Mouse (Mus musculus) hindbrain, embryonic 11.5 days (tissue): ENCODE measurements around the gene Cxcl3. TPM values are rescaled to one million over a fixed set of nuclear protein-coding genes. Genes with fewer than 3 reads are reported as not detected.
"Not testable (repeated sequence)": the region's sequence is repeated elsewhere in the genome, so short reads cannot be mapped to it uniquely, and the experiment has no call there.

ENCODE experiments used
- ATAC-seq: fragments of 200-750 bp; cut with Nextera tagmentation; 2 replicates; pipeline ENCODE4 v1.8.0; 2017; ENCODE audit warnings: mild to moderate bottlenecking, moderate TSS enrichment, moderate library complexity; ENCODE audit not compliant: low FRiP score
- DNase-seq: peaks from one replicate; pipeline ENCODE4 v3.0.0-alpha.2; 2015; ENCODE audit warnings: low spot score
- H3K27ac ChIP-seq: fragments of 300-500 bp; sonication (generic); 2 replicates; pipeline ENCODE4 v1.5.1; 2014; ENCODE audit warnings: mild to moderate bottlenecking, low read depth, low read length
- H3K27me3 ChIP-seq: fragments of 300-500 bp; sonication (generic); 2 replicates; pipeline ENCODE4 v1.6.1; 2014; ENCODE audit warnings: mild to moderate bottlenecking, low read length, moderate library complexity, mixed read lengths; ENCODE audit not compliant: control insufficient read depth, insufficient read depth
- H3K36me3 ChIP-seq: fragments of 300-500 bp; sonication (generic); 2 replicates; pipeline ENCODE4 v1.6.1; 2014; ENCODE audit warnings: mild to moderate bottlenecking, low read length, moderate library complexity, mixed read lengths; ENCODE audit not compliant: control insufficient read depth, insufficient read depth
- H3K4me1 ChIP-seq: fragments of 300-500 bp; sonication (generic); replicated peaks from 2 replicates; pipeline ENCODE4 v1.6.1; 2014; ENCODE audit warnings: low read length, mixed read lengths; ENCODE audit not compliant: control insufficient read depth, insufficient read depth
- H3K4me2 ChIP-seq: fragments of 300-500 bp; sonication (generic); replicated peaks from 2 replicates; pipeline ENCODE4 v1.6.1; 2014; ENCODE audit warnings: mild to moderate bottlenecking, low read depth, low read length
- H3K4me3 ChIP-seq: fragments of 300-500 bp; sonication (generic); 2 replicates; pipeline ENCODE4 v1.5.1; 2014; ENCODE audit warnings: low read depth, low read length
- H3K9ac ChIP-seq: fragments of 300-500 bp; sonication (generic); 2 replicates; pipeline ENCODE4 v1.6.1; 2014; ENCODE audit warnings: low read depth, low read length
- H3K9me3 ChIP-seq: fragments of 300-500 bp; sonication (generic); 2 replicates; pipeline ENCODE4 v1.6.1; 2016; ENCODE audit warnings: low read length; ENCODE audit not compliant: control insufficient read depth
- WGBS: fragments of 180-500 bp; shearing (Covaris S2); extraction: QIAGEN DNeasy Blood & Tissue Kit; methylation state at CpG from one replicate; pipeline ENCODE4 v1.1.7; 2014; 5-methylcytosine and 5-hydroxymethylcytosine counted together
- polyA plus RNA-seq: library from polyadenylated mRNA; unstranded; fragments of >200 nt; fragmentation: Nextera tagmentation; extraction: Ambion mirVana; gene quantifications from 2 replicates; pipeline ENCODE4 v1.2.1, GENCODE M21; 2014

Cxcl3 gene
- polyA plus RNA-seq, 1 experiment from 2014 or later: 0.17 TPM

GRCm38 (mm10) chr5:90783697-90784096, 2.2 kb upstream of the Cxcl3 start:
- DNase-seq (no peak), ATAC-seq (no peak)
- WGBS: 81% methylated on average over 3 of the region's 3 CpGs
- Histone ChIP-seq H3K36me3 (no peaks in the 10 kb centered on the region), H3K9ac (no peak overlapping the region), H3K4me3 (no peak overlapping the region), H3K9me3 (no peaks in the 10 kb centered on the region), H3K27me3 (no peaks in the 10 kb centered on the region), H3K4me2 (no peak overlapping the region), H3K27ac (no peak overlapping the region), H3K4me1 (no peaks in the 10 kb centered on the region)

GRCm38 (mm10) chr5:90788114-90788513, 2.2 kb downstream of the Cxcl3 start:
- ATAC-seq (no peak), DNase-seq (no peak)
- Histone ChIP-seq H3K4me2 (no peak overlapping the region), H3K9me3 (no peaks in the 10 kb centered on the region), H3K36me3 (no peaks in the 10 kb centered on the region), H3K4me1 (no peaks in the 10 kb centered on the region), H3K4me3 (no peak overlapping the region), H3K27ac (no peak overlapping the region), H3K9ac (no peak overlapping the region), H3K27me3 (no peaks in the 10 kb centered on the region)
- WGBS: 72% methylated on average over 4 of the region's 4 CpGs

GRCm38 (mm10) chr5:90789306-90790073, 3.6 kb downstream of the Cxcl3 start:
- Histone ChIP-seq H3K4me2 (no peak overlapping the region), H3K36me3 (no peaks in the 10 kb centered on the region), H3K9ac (no peak overlapping the region), H3K27me3 (no peaks in the 10 kb centered on the region), H3K9me3 (no peaks in the 10 kb centered on the region), H3K27ac (no peak overlapping the region), H3K4me3 (no peak overlapping the region), H3K4me1 (no peaks in the 10 kb centered on the region)
- ATAC-seq (no peak), DNase-seq (no peak)
- WGBS: 88% methylated on average over 11 of the region's 11 CpGs

DNA sequence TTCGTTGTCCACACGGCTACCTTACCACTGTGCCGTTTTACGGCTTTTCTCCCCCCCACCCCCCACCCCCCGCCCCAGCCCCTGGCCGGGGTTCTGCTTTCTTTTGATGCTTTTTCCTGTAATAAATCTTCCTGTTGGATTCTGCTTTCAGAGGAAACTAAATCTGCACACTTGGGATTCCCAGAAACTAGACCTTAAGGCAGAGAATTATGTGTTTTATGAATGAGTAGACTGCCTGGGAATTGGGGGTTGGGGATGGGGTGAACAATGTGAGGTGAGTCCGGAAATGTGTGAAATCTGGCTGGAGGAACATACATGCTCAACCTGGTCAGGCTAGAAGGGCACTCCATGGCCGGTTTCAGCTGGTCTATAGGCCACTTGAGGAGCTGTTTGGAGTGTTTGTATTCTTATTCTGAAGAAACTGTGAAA, 4.2 kb downstream of the Cxcl3 start:
- H3K4me1 ChIP-seq: no peaks in the 10 kb centered on the region
- H3K9me3 ChIP-seq: no peaks in the 10 kb centered on the region
- H3K36me3 ChIP-seq: no peaks in the 10 kb centered on the region
- no peak overlapping the region for H3K4me2 ChIP-seq
- no peaks in the 10 kb centered on the region for H3K27me3 ChIP-seq
- H3K4me3 ChIP-seq: no peak overlapping the region
- H3K27ac ChIP-seq: no peak overlapping the region
- ATAC-seq (no peak), DNase-seq (no peak)
- WGBS: 81% methylated on average over 8 of the region's 8 CpGs
- H3K9ac ChIP-seq: no peak overlapping the region

GRCm38 (mm10) chr5:90794195-90794625, 8.3 kb downstream of the Cxcl3 start, which contains the start of gene Cxcl15:
Gene Cxcl15, plus strand, starts transcription at chr5:90794534.
- Histone ChIP-seq H3K27ac (no peak within 1 kb of the TSS), H3K4me2 (no peak within 1 kb of the TSS), H3K36me3 (no peaks in the 10 kb centered on the region), H3K4me1 (no peaks in the 10 kb centered on the region), H3K27me3 (no peaks in the 10 kb centered on the region), H3K9ac (no peak within 1 kb of the TSS), H3K4me3 (no peak within 1 kb of the TSS), H3K9me3 (no peaks in the 10 kb centered on the region)
- ATAC-seq: no peak
- DNase-seq: no peak
- 76% methylated on average over 5 of the region's 5 CpGs for WGBS

- not testable (repeated sequence) for H3K4me3 ChIP-seq, H3K9ac ChIP-seq, H3K9me3 ChIP-seq, H3K4me2 ChIP-seq, DNase-seq, H3K4me1 ChIP-seq, H3K27ac ChIP-seq, H3K36me3 ChIP-seq, H3K27me3 ChIP-seq, ATAC-seq
- WGBS: 88% methylated on average over 2 of the region's 2 CpGs
Observed at GRCm38 (mm10) chr5:90795392-90795791, 9.5 kb downstream of the Cxcl3 start.

DNA sequence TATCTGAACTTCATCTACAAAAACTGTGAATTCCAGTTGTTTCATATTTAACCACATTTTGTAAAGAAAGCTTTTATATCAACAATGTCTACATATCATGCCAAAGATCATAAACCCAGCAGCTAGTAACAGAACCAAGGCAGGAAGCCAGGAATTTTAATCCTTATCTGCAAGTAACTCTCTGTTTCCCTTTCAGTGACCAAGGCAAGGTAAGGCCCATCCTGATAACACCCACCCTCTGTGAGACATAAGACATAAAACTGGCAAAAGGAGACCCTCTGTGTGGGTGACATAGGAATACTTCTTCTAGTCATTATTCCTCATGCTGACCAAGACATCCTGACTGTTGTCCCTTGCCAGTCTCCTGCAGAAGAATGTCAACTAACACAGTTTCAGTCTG, 18.7 kb downstream of the Cxcl3 start:
- no peaks in the 10 kb centered on the region for H3K4me1 ChIP-seq
- DNase-seq: no peak
- ATAC-seq: no peak
- no peaks in the 10 kb centered on the region for H3K27me3 ChIP-seq
- no peak overlapping the region for H3K4me3 ChIP-seq
- no peaks in the 10 kb centered on the region for H3K36me3 ChIP-seq
- no peak overlapping the region for H3K4me2 ChIP-seq
- H3K9ac ChIP-seq: no peak overlapping the region
- no peaks in the 10 kb centered on the region for H3K9me3 ChIP-seq
- no peak overlapping the region for H3K27ac ChIP-seq

DNA sequence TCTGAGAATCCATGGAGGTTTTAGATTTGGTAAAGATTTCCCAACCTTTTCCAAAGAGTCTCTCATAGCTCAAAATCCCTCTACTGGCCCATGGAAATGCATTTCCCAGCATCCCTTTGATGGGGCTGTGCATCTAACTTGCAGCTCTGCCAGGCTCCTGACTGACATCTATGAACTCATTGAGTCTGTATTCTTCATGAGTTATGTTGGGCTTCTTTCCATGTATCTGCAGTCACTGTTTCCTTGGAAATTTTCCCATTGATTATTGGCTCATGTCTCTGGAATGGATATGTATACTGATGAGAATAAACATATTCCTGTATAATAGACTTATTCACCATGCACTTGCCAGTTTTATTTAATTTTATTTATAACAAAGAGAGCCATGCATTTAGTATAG, 20.1 kb downstream of the Cxcl3 start:
- ATAC-seq (no peak), DNase-seq (no peak)
- no peak overlapping the region for H3K27ac ChIP-seq
- no peak overlapping the region for H3K4me2 ChIP-seq
- no peaks in the 10 kb centered on the region for H3K27me3 ChIP-seq
- no peak overlapping the region for H3K4me3 ChIP-seq
- no peaks in the 10 kb centered on the region for H3K9me3 ChIP-seq
- H3K36me3 ChIP-seq: no peaks in the 10 kb centered on the region
- no peaks in the 10 kb centered on the region for H3K4me1 ChIP-seq
- H3K9ac ChIP-seq: no peak overlapping the region

DNA sequence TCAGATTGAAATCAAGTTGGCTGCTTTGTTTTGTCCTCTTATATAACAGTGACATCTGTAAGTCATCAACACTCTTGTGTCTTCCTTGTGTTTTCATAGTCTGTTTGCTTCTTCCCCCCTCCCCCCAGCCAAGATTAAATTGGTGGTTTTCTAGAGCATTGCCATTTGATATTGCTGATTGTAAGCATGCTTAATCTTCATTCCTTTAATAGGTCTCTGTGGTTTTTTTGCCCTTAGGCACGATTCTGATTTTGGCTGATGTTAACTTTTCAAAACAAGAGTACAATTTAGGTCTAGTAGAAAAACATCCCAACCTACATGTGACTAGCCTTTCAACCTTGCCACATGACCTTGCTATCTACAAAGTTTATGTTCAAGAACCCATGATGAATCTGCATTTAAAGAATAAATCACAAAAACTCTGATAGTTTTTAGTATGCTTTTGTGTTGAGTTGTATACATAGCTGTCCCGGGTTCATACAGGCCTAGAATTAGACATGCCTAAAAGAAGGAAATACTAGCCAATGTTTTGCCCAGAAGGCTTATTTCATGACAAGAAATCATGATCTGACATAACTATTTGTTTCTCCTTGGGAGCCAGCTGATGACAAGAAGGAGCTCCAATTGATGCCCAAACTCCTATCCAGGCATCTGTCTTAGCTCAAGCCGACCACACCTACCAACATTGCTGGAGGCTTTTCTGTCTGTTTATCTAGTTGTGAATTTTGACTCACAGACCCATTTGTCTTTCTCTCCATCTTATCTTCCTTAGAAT, 21.5 kb downstream of the Cxcl3 start:
- Histone ChIP-seq H3K27me3 (no peaks in the 10 kb centered on the region), H3K27ac (no peak overlapping the region), H3K9me3 (no peaks in the 10 kb centered on the region), H3K9ac (no peak overlapping the region), H3K4me3 (no peak overlapping the region), H3K36me3 (no peaks in the 10 kb centered on the region), H3K4me1 (no peaks in the 10 kb centered on the region), H3K4me2 (no peak overlapping the region)
- 88% methylated on average over 3 of the region's 3 CpGs for WGBS
- DNase-seq: no peak
- ATAC-seq: no peak
